Mouse (Mus musculus): ENCODE measurements around the gene Rasd2.

- TF ChIP-seq CTCF (IDR thresholded peaks at IDR 0.05; ENCODE audit: borderline replicate concordance, insufficient read depth, low read length) (no peak), POLR2A (IDR thresholded peaks at IDR 0.05; ENCODE audit: low read depth, low read length) (no peak)
Observed at GRCm38 (mm10) chr8:75219877-75220738, 6.4 kb downstream of the Rasd2 start.

All from embryonic fibroblast, embryonic 13.5 days (primary cell).